Mouse (Mus musculus): Measurements from ENCODE around the gene Gm34302. TPM values are rescaled to one million over a fixed set of nuclear protein-coding genes. Genes with fewer than 3 reads are reported as not detected.
"Not testable (repeated sequence)": the region's sequence is repeated elsewhere in the genome, so short reads cannot be mapped to it uniquely, and the experiment has no call there.

The Gm34302 gene
- total RNA-seq (2014; fragmentation: Nextera tagmentation): not detected in 2 replicates
- total RNA-seq (2017): not detected in 2 replicates

- no peak for ATAC-seq (replicated peaks; ENCODE audit: poor library complexity, severe bottlenecking)
These were observed at the start of gene Gm34302 for GRCm38 (mm10) chr3:63483726-63484125. Gm34302 (minus strand) TSS chr3:63483879.

DNA sequence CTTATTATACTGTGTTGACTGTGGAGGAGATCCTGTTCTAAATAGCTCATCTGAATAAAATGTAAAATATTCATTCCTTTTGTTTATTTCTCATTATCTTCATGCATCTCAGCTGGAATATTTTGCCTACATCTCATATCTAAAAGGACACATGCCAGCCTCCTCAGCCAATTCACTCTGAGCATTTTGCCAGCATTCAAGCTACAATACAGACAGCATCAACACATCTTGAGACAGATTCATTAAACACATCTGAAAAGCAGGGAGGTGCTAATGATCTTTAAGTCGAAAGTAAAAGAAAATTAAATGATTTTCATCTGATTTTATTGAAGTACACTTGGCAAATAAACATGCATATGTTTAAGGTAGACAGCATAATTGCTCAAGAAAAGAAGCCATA is 48.2 kb upstream of the Gm34302 start:
- no peak for ATAC-seq (replicated peaks; ENCODE audit: poor library complexity, severe bottlenecking)

- no peak for ATAC-seq (replicated peaks; ENCODE audit: poor library complexity, severe bottlenecking)
These were observed 34.0 kb upstream of the Gm34302 start for GRCm38 (mm10) chr3:63517681-63518080.

- ATAC-seq (replicated peaks; ENCODE audit: poor library complexity, severe bottlenecking): not testable (repeated sequence)
These were observed 32.6 kb upstream of the Gm34302 start for GRCm38 (mm10) chr3:63516279-63516678.

- no peak for ATAC-seq (replicated peaks; ENCODE audit: poor library complexity, severe bottlenecking)
These were observed 27.6 kb upstream of the Gm34302 start for GRCm38 (mm10) chr3:63511316-63511715.

DNA sequence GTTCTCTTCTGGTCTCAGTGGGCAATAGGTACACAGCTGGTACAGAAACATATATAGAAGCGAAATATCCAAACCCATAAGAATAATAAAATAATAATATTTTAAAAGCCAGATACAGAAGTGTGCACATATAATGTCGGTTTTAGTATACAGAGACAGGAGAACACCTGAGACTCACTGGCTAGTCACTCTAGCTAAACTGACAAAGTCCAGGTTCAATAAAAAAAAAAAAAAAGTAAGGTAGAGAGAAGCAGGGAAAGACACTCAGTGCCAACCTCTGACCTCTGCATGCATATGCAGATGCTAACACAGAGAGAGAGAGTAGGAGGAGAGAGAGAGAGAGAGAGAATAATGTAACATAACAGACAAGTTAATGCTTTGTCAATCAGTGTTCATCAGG is 25.8 kb upstream of the Gm34302 start:
- ATAC-seq (replicated peaks; ENCODE audit: poor library complexity, severe bottlenecking): no peak

- no peak for ATAC-seq (replicated peaks; ENCODE audit: poor library complexity, severe bottlenecking)
These were observed 25.2 kb upstream of the Gm34302 start for GRCm38 (mm10) chr3:63508924-63509323.

DNA sequence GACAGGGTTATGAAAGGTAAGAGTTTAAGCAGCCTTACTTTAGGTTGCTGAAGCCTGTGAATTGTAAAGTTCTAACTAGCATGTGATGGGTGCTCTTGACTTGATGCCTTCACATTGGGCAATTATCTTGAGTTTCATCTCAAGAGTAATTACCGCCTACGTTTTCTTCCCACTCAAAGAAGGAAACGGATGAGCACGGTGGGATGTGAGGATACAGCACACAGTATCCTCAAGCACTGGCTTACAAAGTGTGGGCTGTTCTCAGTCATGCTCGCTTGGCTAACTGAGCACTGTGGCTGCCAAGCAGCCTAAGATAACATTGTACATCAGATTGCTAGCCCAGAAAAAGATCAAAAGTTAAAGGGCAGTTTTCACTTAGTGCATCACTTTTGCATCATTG is 20.8 kb upstream of the Gm34302 start:
- no peak for ATAC-seq (replicated peaks; ENCODE audit: poor library complexity, severe bottlenecking)

GRCm38 (mm10) chr3:63494625-63495382 is 11.1 kb upstream of the Gm34302 start:
- no peak for ATAC-seq (replicated peaks; ENCODE audit: poor library complexity, severe bottlenecking)

GRCm38 (mm10) chr3:63493563-63493962 is 9.9 kb upstream of the Gm34302 start:
- ATAC-seq (replicated peaks; ENCODE audit: poor library complexity, severe bottlenecking): no peak

DNA sequence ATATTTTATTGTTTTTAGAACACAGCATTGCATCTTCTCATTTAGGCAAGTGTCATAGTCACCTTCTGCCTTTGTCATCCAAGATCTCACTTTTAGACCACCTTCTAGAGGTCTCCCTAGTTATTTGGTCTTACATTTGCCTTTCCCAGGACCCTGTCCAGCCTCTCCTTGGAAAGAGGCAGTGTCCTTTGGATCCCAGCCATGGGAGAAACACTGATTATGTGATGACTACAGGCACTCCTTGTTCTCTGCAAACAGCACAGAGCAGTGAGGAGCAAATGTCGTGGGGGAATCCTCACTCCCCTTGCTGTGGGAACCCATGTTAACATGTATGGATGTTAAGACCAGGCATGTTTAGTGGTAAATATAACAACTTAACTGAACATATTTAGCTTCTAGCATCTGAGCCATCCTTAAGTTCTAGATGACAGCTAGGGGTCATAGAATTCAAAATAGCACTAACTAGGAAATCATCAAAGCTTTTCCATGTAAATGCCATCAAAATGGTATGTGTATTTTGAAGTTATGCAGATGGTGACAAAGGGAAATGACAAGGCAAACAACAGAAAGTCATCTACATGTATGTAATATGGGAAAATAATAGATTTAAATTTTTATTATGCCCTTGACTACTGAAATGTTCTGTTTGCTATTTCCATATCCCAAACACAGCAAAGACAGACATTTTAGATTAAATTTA is 43.1 kb downstream of the Gm34302 start:
- no peak for ATAC-seq (replicated peaks; ENCODE audit: poor library complexity, severe bottlenecking)

DNA sequence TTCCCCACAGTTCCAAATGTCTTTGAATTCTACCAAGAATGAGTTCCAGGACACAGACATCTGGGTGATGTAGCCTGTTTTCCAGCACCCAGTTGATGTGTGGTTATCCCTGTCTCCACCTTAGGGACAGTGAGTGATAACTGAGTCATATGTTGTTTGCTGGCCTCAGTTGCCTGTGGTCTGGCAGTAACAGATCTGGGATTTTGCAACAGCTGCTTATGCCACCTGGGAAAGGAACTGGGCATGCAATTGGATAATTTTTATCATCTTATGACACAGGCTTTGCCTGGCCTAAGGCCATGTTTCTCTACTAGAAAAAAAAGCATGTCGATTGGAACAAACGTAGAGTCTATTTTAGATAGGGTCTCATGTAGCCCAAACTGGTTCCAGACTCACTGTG is 43.9 kb downstream of the Gm34302 start:
- ATAC-seq (replicated peaks; ENCODE audit: poor library complexity, severe bottlenecking): no peak

DNA sequence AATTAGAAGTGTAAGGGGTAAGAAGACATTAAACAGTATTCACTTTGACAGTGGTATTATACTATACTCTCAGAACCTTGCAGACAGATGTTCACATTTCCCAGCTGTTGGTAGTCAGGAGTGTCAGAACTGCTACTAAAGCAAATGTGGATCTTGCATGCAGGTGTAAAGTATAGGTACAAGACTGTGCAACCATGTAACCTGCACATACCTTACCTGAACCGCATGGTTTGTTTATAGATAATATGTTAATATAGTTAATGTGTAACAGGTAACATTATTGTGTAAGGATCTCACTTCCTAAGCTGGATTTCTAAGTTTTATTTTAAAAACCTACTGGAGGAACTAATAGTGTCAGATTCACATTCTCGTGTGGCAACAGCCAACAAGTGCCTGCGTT is 44.8 kb downstream of the Gm34302 start:
- ATAC-seq (replicated peaks; ENCODE audit: poor library complexity, severe bottlenecking): no peak

Other genes starting within 250 kb of the Gm34302 start
- not detected in 2 replicates for gene Mme, start 242.3 kb downstream of the Gm34302 start, total RNA-seq (2014; fragmentation: Nextera tagmentation)
- not detected in 2 replicates for gene Mme, start 242.3 kb downstream of the Gm34302 start, total RNA-seq (2017)

Data from granulocyte monocyte progenitor cell, adult 5-6 weeks (primary cell).